Mouse (Mus musculus): Measurements from ENCODE around the gene Znhit6. TPM values are rescaled to one million over a fixed set of nuclear protein-coding genes. Genes with fewer than 3 reads are reported as not detected.

Znhit6 gene
- polyA plus RNA-seq, 1 experiment, result not detected

DNA sequence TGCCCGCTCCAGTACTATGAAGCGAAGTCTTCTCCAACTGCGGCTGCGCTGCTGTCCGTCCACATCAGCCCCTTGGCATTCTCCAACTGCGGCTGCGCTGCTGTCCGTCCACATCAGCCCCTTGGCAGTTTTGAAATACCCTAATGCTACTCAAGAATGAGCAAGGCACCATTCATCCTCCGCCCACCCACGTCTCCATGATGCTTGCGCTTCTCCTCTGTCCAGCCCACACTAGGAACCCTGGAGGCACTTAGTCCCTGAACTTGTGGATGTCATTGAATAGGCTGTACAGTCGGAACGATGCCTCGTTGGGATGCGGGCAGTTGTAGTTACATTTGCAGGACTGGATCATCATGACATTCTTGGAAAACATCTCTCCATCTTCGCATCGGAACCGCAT, 71.4 kb downstream of the Znhit6 start:
- Histone ChIP-seq H3K27ac (ENCODE audit: insufficient read depth, low read depth, low read length) (no peak overlapping the region), H3K4me1 (ENCODE audit: control insufficient read depth, insufficient read depth, low read length) (peaks cover 22% of the 10 kb centered on the region; the same call in 1 of the 2 replicates), H3K4me3 (ENCODE audit: insufficient read depth, low read depth, low read length) (no peak overlapping the region)
- WGBS, result 76% methylated on average over 18 of the region's 18 CpGs
- TF ChIP-seq CTCF (IDR thresholded peaks at IDR 0.05; ENCODE audit: insufficient read depth, low read depth, low read length) (no peak), POLR2A (IDR thresholded peaks at IDR 0.05; ENCODE audit: insufficient read depth, low read depth, low read length) (no peak)

DNA sequence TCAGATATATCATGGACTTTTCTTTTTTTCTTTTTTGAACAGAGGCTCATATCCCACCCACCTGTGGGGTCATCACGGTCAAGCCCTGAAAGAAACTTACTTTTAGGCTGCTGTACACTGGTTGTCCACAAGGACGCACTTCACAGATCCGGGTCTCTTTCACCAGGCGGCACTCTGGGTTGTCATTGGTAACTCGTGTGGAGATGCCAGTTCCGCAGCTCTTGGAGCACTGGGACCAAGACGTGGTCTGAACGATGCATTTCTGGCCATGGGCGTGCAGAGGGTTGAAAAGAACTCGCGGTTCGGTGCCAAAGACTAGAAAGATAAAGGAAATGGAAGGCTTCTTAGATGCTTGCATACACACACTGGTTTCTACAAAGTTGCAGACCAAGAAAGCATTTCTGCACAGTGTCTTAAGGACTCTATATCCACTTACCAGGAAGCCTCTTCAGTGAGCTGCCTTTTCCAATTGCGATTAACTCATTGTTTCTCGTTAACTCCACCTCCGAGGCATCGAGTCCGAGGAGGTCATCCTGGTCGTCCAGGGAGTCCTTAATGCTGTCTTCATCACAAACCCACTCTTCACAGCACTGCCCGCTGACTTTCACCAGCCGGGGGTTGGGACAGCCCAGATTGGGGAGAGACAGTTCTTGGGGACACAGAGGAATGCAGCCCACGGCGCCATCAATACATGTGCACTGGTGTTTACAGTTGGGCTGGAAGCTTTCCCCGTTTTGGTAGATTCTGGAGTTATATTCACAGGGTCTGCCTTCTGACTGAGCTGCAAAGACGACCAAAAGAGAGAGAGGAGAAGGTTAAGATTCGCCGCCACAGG, 72.3 kb downstream of the Znhit6 start:
- Histone ChIP-seq H3K4me3 (ENCODE audit: insufficient read depth, low read depth, low read length) (no peak overlapping the region), H3K4me1 (ENCODE audit: control insufficient read depth, insufficient read depth, low read length) (peaks cover 27% of the 10 kb centered on the region), H3K27ac (ENCODE audit: insufficient read depth, low read depth, low read length) (no peak overlapping the region)
- no peak for TF ChIP-seq POLR2A (IDR thresholded peaks at IDR 0.05; ENCODE audit: insufficient read depth, low read depth, low read length)
- TF ChIP-seq CTCF (IDR thresholded peaks at IDR 0.05; ENCODE audit: insufficient read depth, low read depth, low read length), result no peak
- WGBS, result 15% methylated on average over 26 of the region's 26 CpGs

DNA sequence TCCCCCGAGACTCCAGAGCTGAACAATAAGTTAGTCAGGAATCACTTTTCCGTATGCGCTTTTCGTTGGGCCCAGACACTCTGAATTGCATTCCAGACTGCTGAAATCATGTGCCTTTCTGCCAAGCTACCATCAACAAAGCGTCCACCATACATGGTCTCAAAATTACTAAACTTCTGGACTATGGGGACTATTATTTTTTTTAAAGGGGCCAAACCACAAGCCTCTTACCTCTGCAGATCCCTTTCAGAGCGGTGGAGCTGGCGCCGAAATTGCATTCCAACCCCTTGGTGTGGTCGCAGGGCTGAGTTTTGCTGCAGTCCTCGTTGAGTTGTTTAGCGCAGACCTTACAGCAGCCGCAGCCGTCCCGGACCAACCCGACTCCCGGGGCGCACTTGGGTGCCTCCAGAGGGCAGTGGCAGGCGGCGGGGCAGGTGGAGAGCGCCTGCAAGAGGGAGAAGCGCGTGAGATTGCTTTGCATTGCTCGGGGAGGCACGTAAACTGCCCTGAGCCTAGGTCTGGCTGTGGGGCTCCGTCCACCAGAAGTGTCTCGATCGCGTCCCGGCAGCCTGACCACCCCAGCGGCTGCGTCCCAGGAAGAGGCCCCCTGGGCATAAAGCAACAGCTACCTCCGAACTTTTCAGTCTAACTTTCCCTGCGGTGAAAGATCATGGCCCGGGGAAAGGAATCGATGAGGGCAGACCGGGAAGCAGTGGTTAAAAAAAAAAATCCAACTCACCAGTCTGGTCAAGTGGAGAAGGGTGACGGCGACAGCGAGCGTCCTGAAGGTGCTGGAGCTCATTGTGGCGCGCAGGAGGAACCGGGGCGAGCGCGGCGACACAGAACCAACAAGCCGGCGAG, 73.2 kb downstream of the Znhit6 start:
- no peak overlapping the region for H3K27ac ChIP-seq (ENCODE audit: insufficient read depth, low read depth, low read length)
- H3K4me1 ChIP-seq (ENCODE audit: control insufficient read depth, insufficient read depth, low read length), result peaks cover 31% of the 10 kb centered on the region
- 5% methylated on average over 49 of the region's 49 CpGs for WGBS
- no peak for TF ChIP-seq CTCF (IDR thresholded peaks at IDR 0.05; ENCODE audit: insufficient read depth, low read depth, low read length)
- no peak for TF ChIP-seq POLR2A (IDR thresholded peaks at IDR 0.05; ENCODE audit: insufficient read depth, low read depth, low read length)
- H3K4me3 ChIP-seq (ENCODE audit: insufficient read depth, low read depth, low read length), result peak overlapping the region; percentile 52

DNA sequence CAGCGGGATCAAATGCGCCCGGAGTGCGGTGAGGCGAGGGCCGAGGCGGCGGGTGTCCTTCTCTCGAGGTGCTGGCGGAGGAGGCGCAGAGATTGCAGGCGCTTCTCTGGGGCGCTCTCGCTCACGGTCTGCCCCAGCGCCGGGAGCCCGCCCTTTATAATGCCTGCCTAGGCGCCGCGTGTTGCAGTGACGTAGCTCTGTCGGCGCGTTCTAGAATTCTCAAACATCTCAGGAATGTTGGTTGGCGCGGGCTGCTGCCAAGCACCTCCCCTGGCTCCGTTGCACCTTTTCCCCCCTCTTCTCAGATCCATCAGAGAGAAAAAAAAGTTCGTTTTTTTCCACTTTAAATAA, 73.8 kb downstream of the Znhit6 start, which contains the start of gene Ccn1:
Gene Ccn1, minus strand, starts transcription at position 130 of the 351 bp plus-strand sequence.
- no peak within 1 kb of the TSS for H3K27ac ChIP-seq (ENCODE audit: insufficient read depth, low read depth, low read length)
- under 1% methylated on average over 29 of the region's 29 CpGs for WGBS
- peak within 1 kb of the TSS; percentile 52 for H3K4me3 ChIP-seq (ENCODE audit: insufficient read depth, low read depth, low read length)
- H3K4me1 ChIP-seq (ENCODE audit: control insufficient read depth, insufficient read depth, low read length), result peaks cover 31% of the 10 kb centered on the region
- TF ChIP-seq POLR2A (IDR thresholded peaks at IDR 0.05; ENCODE audit: insufficient read depth, low read depth, low read length), result 0 out of 2 replicates have a peak, but pooled peaks have one; percentile 31
- TF ChIP-seq CTCF (IDR thresholded peaks at IDR 0.05; ENCODE audit: insufficient read depth, low read depth, low read length), result no peak

DNA sequence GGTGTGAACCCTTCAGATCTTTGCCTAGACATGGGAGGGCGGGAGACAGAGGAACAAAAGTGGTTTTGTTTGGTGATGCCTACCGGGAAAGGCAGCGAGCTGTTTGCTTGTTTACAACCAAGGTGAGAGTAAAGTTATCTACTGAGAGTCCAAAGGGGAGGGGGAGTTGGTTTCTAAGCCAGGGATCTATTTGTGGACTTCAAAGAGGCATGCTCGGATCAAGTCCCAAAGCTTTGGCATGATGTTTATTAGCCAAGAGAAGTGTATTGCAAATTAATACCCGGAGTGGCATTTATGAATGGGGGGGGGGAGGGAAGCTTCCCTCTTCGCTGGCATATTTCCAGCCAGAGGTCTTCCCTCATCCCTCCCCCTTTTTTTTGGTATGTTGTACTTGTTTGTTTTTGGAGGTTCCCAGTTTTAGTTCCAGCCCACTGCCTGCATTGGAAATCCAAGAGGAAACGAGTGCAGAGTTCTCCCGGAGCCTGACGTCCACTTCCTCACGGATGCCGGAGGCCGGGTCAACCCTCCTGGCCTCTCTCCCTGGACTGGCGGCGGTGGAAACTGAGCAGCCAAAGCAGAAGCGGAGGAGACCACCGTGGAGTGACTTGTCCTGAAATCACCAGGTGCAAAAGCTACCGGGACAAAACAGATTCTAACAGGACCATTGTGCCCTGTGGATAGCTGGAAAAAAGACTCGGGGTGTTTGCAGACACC, 74.5 kb downstream of the Znhit6 start:
- H3K4me1 ChIP-seq (ENCODE audit: control insufficient read depth, insufficient read depth, low read length), result peaks cover 31% of the 10 kb centered on the region
- H3K4me3 ChIP-seq (ENCODE audit: insufficient read depth, low read depth, low read length), result peak overlapping the region; percentile 52
- 3% methylated on average over 18 of the region's 18 CpGs for WGBS
- H3K27ac ChIP-seq (ENCODE audit: insufficient read depth, low read depth, low read length), result no peak overlapping the region
- TF ChIP-seq POLR2A (IDR thresholded peaks at IDR 0.05; ENCODE audit: insufficient read depth, low read depth, low read length) (no peak), CTCF (IDR thresholded peaks at IDR 0.05; ENCODE audit: insufficient read depth, low read depth, low read length) (no peak)

DNA sequence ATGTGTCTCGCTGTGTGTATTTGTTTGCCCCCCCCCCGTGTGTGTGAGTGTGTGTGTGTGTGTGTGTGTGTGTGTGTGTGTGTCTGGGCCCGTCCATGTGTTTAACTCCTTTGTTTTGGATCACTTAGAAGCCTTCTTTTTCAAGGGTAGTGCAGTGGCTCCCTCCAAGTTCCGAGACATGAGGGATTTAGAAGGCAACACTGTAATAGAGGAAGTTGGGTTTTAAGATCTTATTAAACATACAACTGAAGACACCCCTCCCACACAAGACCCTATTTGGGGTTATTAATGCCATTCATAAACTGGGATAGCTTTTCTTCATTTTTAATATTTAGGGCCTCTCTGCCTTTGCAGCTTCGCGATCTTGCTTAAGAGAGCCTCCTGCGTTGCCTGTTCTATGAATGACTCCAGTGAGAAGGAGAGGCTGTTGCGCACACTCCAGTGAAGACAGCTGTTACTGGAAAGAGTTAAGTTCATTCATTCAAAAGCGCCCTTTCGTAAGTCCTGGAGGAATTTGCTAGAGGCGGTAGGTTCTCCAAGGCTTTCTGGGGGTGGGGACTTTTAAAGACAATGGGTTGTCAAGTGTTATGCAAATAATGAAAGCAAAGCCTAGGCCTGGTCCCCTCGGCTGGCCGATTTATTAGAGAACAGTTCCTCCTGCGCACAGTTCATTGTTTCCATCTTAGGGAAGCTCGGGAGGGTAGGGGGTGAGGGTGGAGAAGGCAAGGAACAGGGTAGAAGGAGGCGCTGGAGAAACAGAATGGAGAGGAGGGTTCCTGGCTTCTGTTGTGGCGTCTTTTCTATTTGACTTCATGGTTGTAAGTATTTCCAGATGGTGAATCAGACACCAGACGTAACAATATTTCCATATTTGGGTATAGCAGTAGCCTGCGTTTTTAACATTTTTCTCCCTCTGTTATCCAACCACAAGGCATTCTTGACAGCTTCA, 75.3 kb downstream of the Znhit6 start:
- WGBS, result 44% methylated on average over 19 of the region's 19 CpGs
- Histone ChIP-seq H3K27ac (ENCODE audit: insufficient read depth, low read depth, low read length) (no peak overlapping the region), H3K4me3 (ENCODE audit: insufficient read depth, low read depth, low read length) (no peak overlapping the region), H3K4me1 (ENCODE audit: control insufficient read depth, insufficient read depth, low read length) (peaks cover 31% of the 10 kb centered on the region)
- no peak for TF ChIP-seq CTCF (IDR thresholded peaks at IDR 0.05; ENCODE audit: insufficient read depth, low read depth, low read length)
- no peak for TF ChIP-seq POLR2A (IDR thresholded peaks at IDR 0.05; ENCODE audit: insufficient read depth, low read depth, low read length)

DNA sequence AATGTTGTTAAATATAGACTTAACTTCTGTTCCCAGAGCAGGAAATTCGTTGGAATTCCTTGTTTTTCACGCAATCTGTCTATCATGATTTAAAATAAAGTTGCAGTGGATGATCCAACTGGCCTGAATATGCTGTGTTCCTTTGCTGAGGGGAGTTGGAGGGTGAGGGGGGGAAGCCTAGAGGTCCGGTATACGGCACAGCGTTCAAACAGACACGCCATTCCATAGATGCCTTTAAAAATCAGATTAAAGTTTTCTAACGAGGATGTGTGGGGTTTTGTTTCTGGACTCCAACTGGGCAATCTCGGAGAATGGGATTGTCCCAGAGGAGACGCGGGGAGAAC, 75.9 kb downstream of the Znhit6 start:
- no peak overlapping the region for H3K4me3 ChIP-seq (ENCODE audit: insufficient read depth, low read depth, low read length)
- H3K4me1 ChIP-seq (ENCODE audit: control insufficient read depth, insufficient read depth, low read length), result peaks cover 31% of the 10 kb centered on the region
- no peak overlapping the region for H3K27ac ChIP-seq (ENCODE audit: insufficient read depth, low read depth, low read length)
- 53% methylated on average over 10 of the region's 10 CpGs for WGBS
- TF ChIP-seq POLR2A (IDR thresholded peaks at IDR 0.05; ENCODE audit: insufficient read depth, low read depth, low read length) (no peak), CTCF (IDR thresholded peaks at IDR 0.05; ENCODE audit: insufficient read depth, low read depth, low read length) (no peak)
